Mouse (Mus musculus) testis, adult 2 months (tissue): ENCODE results near the gene Mon2.

ENCODE experiments used
- CTCF ChIP-seq: fragments of 200-500 bp; IDR thresholded peaks from 2 replicates; pipeline ENCODE4 v1.5.1; 2012; ENCODE audit warnings: low read depth, mild to moderate bottlenecking, inconsistent platforms, low read length, moderate library complexity; ENCODE audit not compliant: control insufficient read depth, insufficient read depth, insufficient replicate concordance
- POLR2A ChIP-seq: fragments of 200-500 bp; IDR thresholded peaks from 2 replicates; pipeline ENCODE4 v1.6.1; 2012; ENCODE audit warnings: low read depth, mild to moderate bottlenecking, inconsistent platforms, low read length, moderate library complexity; ENCODE audit not compliant: control insufficient read depth

- TF ChIP-seq POLR2A (no peak), CTCF (no peak)
Observed at GRCm38 (mm10) chr10:123091737-123092136, 15.4 kb upstream of the Mon2 start.
